Mouse (Mus musculus) ovary, postnatal 36 days (tissue): ENCODE measurements at regions not wholly inside any gene's neighbourhood (a gene's known extent, or its start where the extent isn't known, plus 50 kb on each side); places are given as distances from the start of the nearest gene placed in this dataset.

Experiments used
- DNase-seq: peaks from one replicate; pipeline ENCODE4 v3.0.0; 2022; ENCODE audit warnings: low spot score, mixed read lengths

- no peak for DNase-seq
Measured at GRCm38 (mm10) chr19:28111263-28112180, 100.6 kb upstream of the Rfx3 start.

- DNase-seq, result no peak
Measured at GRCm38 (mm10) chr19:28095620-28096019, 84.7 kb upstream of the Rfx3 start.

- DNase-seq, result no peak
Measured at GRCm38 (mm10) chr19:28092252-28092651, 81.3 kb upstream of the Rfx3 start.

- DNase-seq, result no peak
Measured at GRCm38 (mm10) chr19:28087607-28088546, 76.9 kb upstream of the Rfx3 start.

GRCm38 (mm10) chr19:28070386-28070785, 59.4 kb upstream of the Rfx3 start:
- DNase-seq, result no peak
